Mouse (Mus musculus) mesoderm, embryonic 11.5 days (tissue): ENCODE measurements around the gene Defa23.
"Not testable (repeated sequence)": the region's sequence is repeated elsewhere in the genome, so short reads cannot be mapped to it uniquely, and the experiment has no call there.

Experiments
- DNase-seq: peaks from one replicate; pipeline ENCODE4 v3.0.0-alpha.2; 2012; ENCODE audit warnings: low read depth, low spot score

Gene Defa23

GRCm38 (mm10) chr8:21054747-21055146 lies at the start of gene Defa23:
Gene Defa23 (plus strand): TSS chr8:21055047.
- not testable (repeated sequence) for DNase-seq

DNA sequence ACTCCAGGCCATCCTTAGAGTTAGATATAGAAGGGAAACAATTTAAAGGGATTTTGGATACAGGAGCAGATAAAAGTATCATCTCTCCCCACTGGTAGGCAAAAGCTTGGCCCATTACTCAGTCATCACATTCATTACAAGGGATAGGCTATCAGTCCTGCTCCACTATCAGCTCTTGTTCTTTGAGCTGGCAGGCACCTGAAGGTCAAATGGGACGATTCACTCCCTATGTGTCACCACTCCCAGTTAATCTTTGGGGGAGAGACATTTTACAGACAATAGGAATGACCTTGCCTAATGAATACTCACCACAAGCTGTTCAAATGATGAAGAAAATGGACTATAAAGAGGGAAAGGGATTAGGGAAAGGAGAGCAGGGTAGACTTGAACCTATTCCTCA lies 48.0 kb upstream of the Defa23 start:
- no peak for DNase-seq

DNA sequence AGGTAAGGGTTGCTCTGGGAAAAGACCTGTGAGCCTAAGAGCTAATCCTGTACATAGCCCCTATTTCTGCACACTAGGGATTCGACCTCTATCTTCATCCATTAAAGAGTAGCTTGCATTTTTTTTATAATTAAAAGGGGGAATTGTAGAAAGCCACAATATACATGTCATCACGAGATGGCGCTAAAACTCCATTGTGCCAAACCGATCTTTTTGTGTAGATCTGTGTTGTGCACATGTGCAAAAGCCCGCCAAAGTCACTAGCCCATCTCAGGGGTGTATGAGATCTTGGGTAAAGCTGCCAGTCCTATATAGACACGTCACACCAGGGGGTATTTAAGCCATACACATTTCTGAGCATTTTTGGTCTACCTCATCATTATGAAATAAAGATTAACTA lies 46.3 kb upstream of the Defa23 start:
- peak; percentile 69 for DNase-seq

DNA sequence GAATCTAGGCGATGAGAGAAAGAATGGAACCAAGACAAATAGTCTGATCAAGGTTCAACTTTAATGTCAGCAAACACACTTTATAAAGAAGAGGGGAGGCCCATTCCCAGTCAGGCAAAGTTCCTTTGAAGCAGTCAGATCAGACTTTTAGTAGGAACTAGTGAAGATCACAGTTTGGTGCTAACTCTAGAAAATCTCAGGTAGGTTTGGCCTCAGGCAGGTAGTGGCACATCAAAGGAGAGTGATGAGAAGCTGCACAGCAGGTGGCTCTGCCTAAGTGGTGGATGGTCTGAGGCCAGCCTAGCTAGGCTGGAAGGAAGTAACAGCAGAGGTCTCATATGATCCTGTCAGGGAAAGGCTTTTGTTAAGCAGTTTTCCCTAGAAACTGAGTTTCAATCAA lies 44.3 kb upstream of the Defa23 start:
- DNase-seq = not testable (repeated sequence)

DNA sequence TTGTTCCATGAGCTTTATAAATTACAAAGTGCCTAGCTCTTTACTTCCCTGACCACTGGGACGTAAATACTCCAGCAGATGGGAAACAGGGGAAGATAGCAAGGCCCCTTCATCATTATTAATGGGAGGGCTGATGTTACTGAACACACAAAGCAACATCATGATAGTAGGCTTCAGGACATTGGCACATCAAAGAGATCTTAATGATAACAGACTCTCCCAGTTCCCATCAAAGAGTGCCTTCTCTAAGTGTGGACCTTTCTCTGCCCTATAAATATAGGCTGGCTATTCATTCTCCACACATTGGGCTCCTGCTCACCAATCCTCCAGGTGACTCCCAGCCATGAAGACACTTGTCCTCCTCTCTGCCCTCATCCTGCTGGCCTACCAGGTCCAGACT lies 29.6 kb upstream of the Defa23 start, which contains the start of gene Defa21:
Gene Defa21, plus strand, starts transcription at position 301 of the 400 bp plus-strand sequence.
- DNase-seq = not testable (repeated sequence)

DNA sequence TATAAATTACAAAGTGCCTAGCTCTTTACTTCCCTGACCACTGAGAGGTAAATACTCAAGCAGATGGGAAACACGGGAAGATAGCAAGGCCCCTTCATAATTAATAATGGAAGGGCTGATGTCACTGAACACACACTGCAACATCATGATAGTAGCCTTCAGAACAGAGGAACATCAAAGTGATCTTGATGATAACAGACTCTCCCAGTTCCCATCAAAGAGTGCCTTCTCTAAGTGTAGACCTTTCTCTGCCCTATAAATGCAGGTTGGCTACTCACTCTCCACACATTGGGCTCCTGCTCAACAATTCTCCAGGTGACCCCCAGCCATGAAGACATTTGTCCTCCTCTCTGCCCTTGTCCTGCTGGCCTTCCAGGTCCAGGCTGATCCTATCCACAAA lies 9.9 kb downstream of the Defa23 start, which contains the start of gene Defa35:
Gene Defa35, plus strand, starts transcription at position 301 of the 400 bp plus-strand sequence.
- not testable (repeated sequence) for DNase-seq

GRCm38 (mm10) chr8:21084142-21084541 lies 29.3 kb downstream of the Defa23 start, which contains the start of gene Defa25:
Gene Defa25 (plus strand): TSS chr8:21084442.
- not testable (repeated sequence) for DNase-seq

DNA sequence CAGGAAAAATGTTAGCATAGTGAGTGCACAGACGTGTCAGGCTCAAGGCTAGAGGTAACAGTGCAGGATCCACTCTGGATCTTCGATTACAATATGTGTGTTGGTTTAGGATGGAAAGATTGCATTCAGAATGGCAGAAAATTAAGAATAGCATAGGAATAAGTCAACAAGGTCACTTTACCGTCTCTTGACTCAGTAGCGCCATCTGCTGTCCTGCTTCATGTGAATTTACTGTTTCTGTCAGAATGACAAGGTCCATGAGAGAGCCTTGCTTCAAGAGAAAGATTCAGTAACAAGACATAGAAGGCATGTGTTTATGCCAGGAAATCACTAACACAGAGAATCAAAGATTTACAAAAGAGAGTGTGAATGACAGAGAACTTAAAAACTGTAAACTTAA lies 38.3 kb downstream of the Defa23 start:
- peak; percentile 53 for DNase-seq

- DNase-seq = not testable (repeated sequence)
Measured at GRCm38 (mm10) chr8:21095950-21096349, 41.1 kb downstream of the Defa23 start, which contains the start of gene Gm14851. Gene Gm14851 (minus strand): TSS chr8:21096050.
